Comparison of ENCODE assay signal across 8 mouse cellular contexts in the genomic region with DNA sequence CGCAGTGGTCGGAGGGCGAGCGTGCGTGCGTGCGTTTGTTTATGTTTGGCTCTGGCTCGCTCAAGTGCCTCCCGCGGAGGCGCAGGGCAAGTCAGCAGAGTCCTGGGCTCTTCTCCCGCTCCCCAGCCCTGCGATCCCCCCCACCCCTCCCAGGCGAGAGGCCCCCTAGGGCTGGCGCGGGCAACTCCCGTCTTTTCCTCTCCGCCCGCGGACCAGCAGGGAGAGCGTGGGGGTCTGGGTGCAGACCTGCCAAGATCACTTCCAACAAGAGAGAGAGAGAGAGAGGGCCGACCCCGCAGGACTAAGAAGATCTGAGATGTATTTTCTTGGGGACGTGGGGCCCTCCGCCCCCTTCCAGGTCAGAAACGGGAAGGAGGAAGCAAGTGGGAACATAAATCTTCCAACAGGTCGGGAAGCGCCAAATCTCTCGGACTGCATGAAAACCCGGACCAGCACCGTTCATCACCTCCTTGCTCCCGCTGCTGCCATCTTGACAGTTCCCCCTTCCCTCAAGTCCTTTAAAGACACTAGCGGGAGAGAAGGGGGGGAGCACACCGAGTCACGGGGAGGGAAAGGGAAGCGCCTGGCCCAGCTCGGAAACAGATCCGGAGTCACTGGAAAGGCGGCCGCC. TPM values are rescaled to one million over a fixed set of nuclear protein-coding genes. Genes with fewer than 3 reads are reported as not detected.
DNase-seq lines count a peak whose midpoint lies in the region; ATAC-seq and TF ChIP-seq lines count a peak whose summit lies in the region.

No protein-coding gene starts in this region.

- H3K4me1 ChIP-seq in heart, embryonic 10.5 days: peaks cover 45% of the 10 kb centered on the region
- peaks cover 24 to 25% of the 10 kb centered on the region in 2 experiments for H3K4me1 ChIP-seq in liver, embryonic 14.5 days (replicated peaks; ENCODE audit: control insufficient read depth in 2 of 2, insufficient read depth in 2 of 2, low read length in 1 of 2)

- H3K27ac ChIP-seq in heart, embryonic 10.5 days: peak overlapping the region; percentile 94
- peak overlapping the region; percentile 94 for H3K27ac ChIP-seq in liver, embryonic 14.5 days

- peak overlapping the region; percentile 97 for H3K9ac ChIP-seq in liver, embryonic 14.5 days (replicated peaks)

- H3K4me3 ChIP-seq in heart, embryonic 10.5 days: peak overlapping the region; percentile 90
- H3K4me3 ChIP-seq in liver, embryonic 14.5 days (ENCODE audit: insufficient read depth in 1 of 2, low read depth in 2 of 2, low read length in 2 of 2): peak overlapping the region; percentile 95 to 98

- peak overlapping the region; percentile 98 for H3K4me2 ChIP-seq in liver, embryonic 14.5 days (ENCODE audit: low read depth)

- under 1% methylated on average over 40 of the region's 40 CpGs for WGBS in heart, embryonic 10.5 days
- WGBS in liver, embryonic 14.5 days (ENCODE audit: insufficient replicate concordance): under 1% methylated on average over 40 of the region's 40 CpGs

- peak; percentile 2 for ATAC-seq in granulocyte monocyte progenitor cell, adult 5-6 weeks (replicated peaks; ENCODE audit: poor library complexity, severe bottlenecking)
- ATAC-seq in liver, embryonic 14.5 days (ENCODE audit: insufficient read depth): no peak

- intact Hi-C loops in heart, postnatal 36 days (cut with DNase I): loop anchor here (2.0 to 5.0 kb wide), 7 partner anchors 25 to 464 kb away; no protein-coding TSS in a partner anchor

- DNase-seq in heart, embryonic 10.5 days (ENCODE audit: low spot score): peak; percentile 86
- DNase-seq in heart, postnatal 36 days: no peak
- DNase-seq in 3134 (ENCODE audit: extremely low read depth, insufficient read length, low spot score): peak; percentile 57
- peak; percentile 76 for DNase-seq in adipocyte (ENCODE audit: low spot score)
- no peak for DNase-seq in liver, embryonic 14.5 days (ENCODE audit: low read depth in 3 of 3, low spot score in 3 of 3)
- DNase-seq in retina, embryonic 14.5 days (ENCODE audit: low spot score): peak; percentile 71
- no peak for DNase-seq in urinary bladder, postnatal 14 days (ENCODE audit: low spot score)

- TF ChIP-seq EP300 in liver, embryonic 14.5 days (IDR thresholded peaks at IDR 0.05; ENCODE audit: low read depth): no peak

- H3K36me3 ChIP-seq in heart, embryonic 10.5 days: no peaks in the 10 kb centered on the region
- peaks cover 38% of the 10 kb centered on the region for H3K36me3 ChIP-seq in liver, embryonic 14.5 days (replicated peaks; ENCODE audit: control insufficient read depth, insufficient read depth, low read depth)

- TF ChIP-seq CTCF in liver, embryonic 14.5 days (IDR thresholded peaks at IDR 0.05; ENCODE audit: low read depth): no peak; the same call in 1 of the 2 replicates

- H3K9me3 ChIP-seq in heart, embryonic 10.5 days: no peaks in the 10 kb centered on the region
- H3K9me3 ChIP-seq in liver, embryonic 14.5 days (ENCODE audit: control insufficient read depth, low read length): no peaks in the 10 kb centered on the region

- H3K27me3 ChIP-seq in heart, embryonic 10.5 days (ENCODE audit: insufficient read depth, poor library complexity, severe bottlenecking): peaks cover 7% of the 10 kb centered on the region; the same call in 1 of the 2 replicates
- no peaks in the 10 kb centered on the region for H3K27me3 ChIP-seq in liver, embryonic 14.5 days (ENCODE audit: control insufficient read depth, insufficient read depth, low read length)

RNA-seq across cellular contexts. Expression of a gene that starts 0.6 kb away (rescaled TPM):
- polyA plus RNA-seq in heart, embryonic 10.5 days (2016; fragmentation: Nextera tagmentation; extraction: Ambion mirVana): 3.4 and 4.3 TPM in 2 replicates
- total RNA-seq in heart, postnatal 36 days (2021): 100 to 1,000 TPM in 1 of 2 experiments, 10 to 100 TPM in 1; 86.1 to 111 TPM
- 15.7 and 20.5 TPM in 2 replicates for total RNA-seq in granulocyte monocyte progenitor cell, adult 5-6 weeks (2014; fragmentation: Nextera tagmentation)
- total RNA-seq in granulocyte monocyte progenitor cell, adult 5-6 weeks (2017): 23.3 and 25.3 TPM in 2 replicates
- 15.6 and 15.9 TPM in 2 replicates for polyA plus RNA-seq in liver, embryonic 14.5 days (2012; rRNA removed)
- polyA plus RNA-seq in liver, embryonic 14.5 days (2014; fragmentation: Nextera tagmentation; extraction: Ambion mirVana): 17.6 and 19.3 TPM in 2 replicates

Comparison
In these comparisons a context has a peak if more than half of its experiments do, and no peak if none do; other contexts are left out.
1. DNase-seq: peak in heart, embryonic 10.5 days (single experiment), 3134 (single experiment), adipocyte (single experiment) and retina, embryonic 14.5 days (single experiment); none in heart, postnatal 36 days (0 of 2), liver, embryonic 14.5 days (0 of 3) and urinary bladder, postnatal 14 days (single experiment).